Mouse (Mus musculus) intestine, embryonic 16.5 days (tissue): Measurements from ENCODE around the gene Ccm2. TPM values are rescaled to one million over a fixed set of nuclear protein-coding genes. Genes with fewer than 3 reads are reported as not detected.

Source experiments
- ATAC-seq: fragments of 200-750 bp; cut with Nextera tagmentation; 2 replicates; pipeline ENCODE4 v1.8.0; 2017; ENCODE audit warnings: moderate TSS enrichment, moderate library complexity
- H3K27ac ChIP-seq: fragments of 300-500 bp; sonication (generic); 2 replicates; pipeline ENCODE4 v1.5.1; 2014; ENCODE audit warnings: mild to moderate bottlenecking, low read length
- H3K27me3 ChIP-seq: fragments of 300-500 bp; sonication (generic); replicated peaks from 2 replicates; pipeline ENCODE4 v1.6.1; 2014; ENCODE audit warnings: low read length, control low read depth, mixed read lengths; ENCODE audit not compliant: control insufficient read depth, insufficient read depth
- H3K36me3 ChIP-seq: fragments of 300-500 bp; sonication (generic); 2 replicates; pipeline ENCODE4 v1.6.1; 2014; ENCODE audit warnings: low read length, control low read depth; ENCODE audit not compliant: control insufficient read depth, insufficient read depth
- H3K4me1 ChIP-seq: fragments of 300-500 bp; sonication (generic); 2 replicates; pipeline ENCODE4 v1.6.1; 2014; ENCODE audit warnings: low read length, control low read depth, mixed read lengths; ENCODE audit not compliant: control insufficient read depth, insufficient read depth
- H3K4me2 ChIP-seq: fragments of 300-500 bp; sonication (generic); 2 replicates; pipeline ENCODE4 v1.6.1; 2014; ENCODE audit warnings: low read depth, low read length, control low read depth
- H3K4me3 ChIP-seq: fragments of 300-500 bp; sonication (generic); 2 replicates; pipeline ENCODE4 v1.5.1; 2014; ENCODE audit warnings: mild to moderate bottlenecking, low read length
- H3K9ac ChIP-seq: fragments of 300-500 bp; sonication (generic); 2 replicates; pipeline ENCODE4 v1.6.1; 2014; ENCODE audit warnings: low read depth, low read length
- H3K9me3 ChIP-seq: fragments of 300-500 bp; sonication (generic); 2 replicates; pipeline ENCODE4 v1.6.1; 2016; ENCODE audit warnings: low read length, control low read depth; ENCODE audit not compliant: control insufficient read depth
- WGBS: fragments of 180-500 bp; shearing (Covaris S2); extraction: QIAGEN DNeasy Blood & Tissue Kit; methylation state at CpG from one replicate; pipeline ENCODE4 v1.1.7; 2014; 5-methylcytosine and 5-hydroxymethylcytosine counted together
- polyA plus RNA-seq: library from polyadenylated mRNA; unstranded; fragments of >200 nt; fragmentation: Nextera tagmentation; extraction: Ambion mirVana; gene quantifications from 2 replicates; pipeline ENCODE4 v1.2.1, GENCODE M21; 2015

The Ccm2 gene
- polyA plus RNA-seq, 1 experiment from 2014 or later, result 69.9 TPM

DNA sequence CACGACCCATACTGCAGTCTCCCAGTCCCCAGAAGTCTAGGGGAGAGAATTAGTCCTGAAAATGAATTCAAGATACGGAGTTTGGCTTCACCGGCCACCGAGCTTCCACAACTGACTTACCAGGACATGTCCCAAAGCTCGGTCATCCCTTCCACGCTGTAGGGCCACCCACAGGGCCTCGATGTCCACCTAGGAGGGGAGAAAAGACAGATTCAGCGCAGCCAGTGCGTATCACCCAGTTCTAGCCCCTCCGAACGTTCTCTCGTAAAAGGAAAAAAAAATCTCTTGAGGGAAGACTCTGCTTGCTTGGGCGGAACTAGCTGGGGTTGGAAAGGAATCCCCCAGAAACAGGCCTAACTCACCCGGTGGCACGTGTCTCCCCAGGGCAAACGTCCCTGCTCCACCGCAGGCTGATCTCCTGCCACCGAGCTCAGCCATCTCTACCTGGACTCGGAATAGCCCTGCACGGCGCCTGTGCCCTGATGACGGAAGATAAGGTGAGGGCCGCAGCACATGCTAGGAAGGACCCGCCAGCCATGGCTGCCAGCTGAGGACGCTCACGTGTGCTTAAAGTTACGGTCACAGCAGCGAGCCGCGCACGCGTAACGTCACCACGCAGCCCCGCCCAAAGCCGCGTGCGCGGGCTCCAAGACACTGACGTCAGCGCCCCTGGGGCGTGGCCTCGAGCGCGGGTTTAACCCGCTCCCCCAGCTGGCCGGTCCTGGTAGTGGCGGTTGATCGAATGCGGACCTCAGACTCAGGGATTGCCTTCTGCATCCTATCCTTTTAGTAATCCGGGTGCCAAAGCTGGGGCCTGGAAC lies 18.3 kb upstream of the Ccm2 start:
- Histone ChIP-seq H3K4me1 (peaks cover 4% of the 10 kb centered on the region; the same call in 1 of the 2 replicates), H3K27me3 (no peaks in the 10 kb centered on the region), H3K9ac (peak overlapping the region; percentile 87), H3K36me3 (peaks cover 16% of the 10 kb centered on the region), H3K4me2 (peak overlapping the region; percentile 63), H3K4me3 (peak overlapping the region; percentile 65), H3K27ac (peak overlapping the region; percentile 81), H3K9me3 (no peaks in the 10 kb centered on the region)
- WGBS, result under 1% methylated on average over 51 of the region's 51 CpGs
- ATAC-seq, result peak; percentile 92

DNA sequence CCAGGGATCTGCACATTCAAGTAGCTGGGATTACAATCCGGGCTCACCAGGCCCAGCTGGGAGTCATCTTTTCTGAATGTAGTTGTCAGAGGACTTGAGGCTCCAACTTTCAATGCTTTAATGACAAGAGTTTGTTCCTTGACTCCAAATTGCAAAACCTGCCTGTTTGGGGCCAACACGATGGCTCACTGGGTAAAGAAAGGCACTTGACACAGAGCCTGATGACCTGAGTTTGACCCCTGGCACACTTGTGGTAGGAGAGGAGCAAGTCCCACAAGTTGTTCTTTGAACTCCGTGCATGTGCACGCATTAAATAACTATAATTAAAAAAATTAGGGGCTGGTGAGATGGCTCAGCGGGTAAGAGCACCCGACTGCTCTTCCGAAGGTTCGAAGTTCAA lies 16.7 kb upstream of the Ccm2 start:
- Histone ChIP-seq H3K4me1 (peaks cover 4% of the 10 kb centered on the region; the same call in 1 of the 2 replicates), H3K4me2 (no peak overlapping the region), H3K36me3 (peaks cover 10% of the 10 kb centered on the region), H3K4me3 (no peak overlapping the region), H3K9me3 (no peaks in the 10 kb centered on the region), H3K27me3 (no peaks in the 10 kb centered on the region), H3K27ac (no peak overlapping the region), H3K9ac (no peak overlapping the region)
- 90% methylated on average over 8 of the region's 8 CpGs for WGBS
- ATAC-seq, result no peak

DNA sequence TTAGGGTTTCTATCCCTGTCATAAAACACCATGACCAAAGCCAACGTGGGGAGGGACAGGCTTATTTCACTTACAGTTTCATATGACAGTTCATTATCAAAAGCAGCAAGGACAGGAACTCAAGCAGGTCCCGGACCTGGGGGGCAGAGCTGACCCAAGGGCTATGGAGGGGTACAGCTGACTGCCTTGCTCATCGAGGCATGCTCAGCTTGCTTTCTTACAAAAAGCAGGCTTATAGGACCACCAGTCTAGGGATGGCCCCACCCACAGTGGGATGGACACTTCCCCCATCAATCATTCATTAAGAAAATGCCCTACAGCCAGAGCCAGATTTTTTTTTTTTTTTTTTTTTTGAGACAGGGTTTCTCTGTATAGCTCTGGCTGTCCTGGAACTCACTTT lies 15.9 kb upstream of the Ccm2 start:
- 91% methylated on average over 3 of the region's 3 CpGs for WGBS
- no peak for ATAC-seq
- Histone ChIP-seq H3K4me1 (peaks cover 4% of the 10 kb centered on the region; the same call in 1 of the 2 replicates), H3K4me3 (no peak overlapping the region), H3K36me3 (peaks cover 6% of the 10 kb centered on the region), H3K27me3 (no peaks in the 10 kb centered on the region), H3K4me2 (no peak overlapping the region), H3K27ac (no peak overlapping the region), H3K9ac (no peak overlapping the region), H3K9me3 (no peaks in the 10 kb centered on the region)

DNA sequence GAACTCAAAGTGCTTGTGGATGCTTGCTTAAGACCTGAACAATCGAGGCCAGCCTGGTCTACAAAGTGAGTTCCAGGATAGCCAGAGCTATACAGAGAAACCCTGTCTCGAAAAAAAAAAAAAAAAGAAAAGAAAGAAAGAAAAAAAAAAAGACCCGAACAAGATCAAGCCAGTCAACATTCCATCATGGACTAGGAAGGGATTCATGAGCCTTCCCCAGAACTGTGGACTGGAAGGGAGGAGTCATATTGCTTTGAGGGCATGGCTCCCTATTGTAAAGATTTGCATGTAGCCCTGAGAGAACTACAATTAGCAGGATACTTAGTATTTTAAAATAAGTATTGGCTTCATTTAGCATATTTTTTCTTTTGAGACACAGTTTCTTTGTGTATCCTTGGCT lies 2.0 kb upstream of the Ccm2 start:
- Histone ChIP-seq H3K4me3 (no peak overlapping the region), H3K9ac (no peak overlapping the region), H3K9me3 (no peaks in the 10 kb centered on the region), H3K27ac (no peak overlapping the region), H3K36me3 (no peaks in the 10 kb centered on the region), H3K27me3 (no peaks in the 10 kb centered on the region), H3K4me1 (peaks cover 11% of the 10 kb centered on the region), H3K4me2 (no peak overlapping the region)
- no peak for ATAC-seq
- 82% methylated on average over 3 of the region's 3 CpGs for WGBS

DNA sequence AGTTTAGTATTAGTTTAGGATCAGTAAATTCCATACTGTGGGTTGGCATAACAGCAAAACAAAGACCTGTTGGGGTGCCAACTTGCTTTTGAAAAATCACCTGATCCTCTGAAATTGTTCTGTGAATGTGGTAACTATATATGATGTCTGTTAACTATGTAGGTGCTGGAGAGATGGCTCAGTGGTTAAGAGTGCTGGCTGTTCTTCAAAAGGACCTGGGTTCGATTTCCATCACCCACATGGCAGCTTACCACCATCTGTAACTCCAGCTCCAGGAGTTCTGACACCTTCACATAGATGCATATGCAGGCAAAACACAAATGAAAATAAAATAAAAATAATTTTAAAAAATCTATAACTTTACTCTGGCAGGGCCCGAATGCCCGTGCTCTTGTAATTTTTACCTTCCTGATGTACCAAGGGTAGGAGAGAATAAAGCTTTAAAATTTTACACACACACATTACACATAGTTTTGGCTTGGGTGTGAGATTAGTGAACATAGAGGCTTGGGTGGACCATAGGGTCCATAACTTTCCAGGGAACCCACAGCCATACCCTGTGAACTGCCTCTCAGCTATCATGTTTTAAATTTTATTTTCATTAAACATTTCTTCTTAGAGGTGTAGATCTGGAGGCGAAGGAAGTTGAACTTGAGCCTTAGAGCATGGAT lies 1.4 kb upstream of the Ccm2 start:
- no peak for ATAC-seq
- Histone ChIP-seq H3K27me3 (no peaks in the 10 kb centered on the region), H3K9ac (peak overlapping the region; percentile 83; the same call in 1 of the 2 replicates), H3K4me1 (peaks cover 11% of the 10 kb centered on the region), H3K4me3 (no peak overlapping the region), H3K9me3 (no peaks in the 10 kb centered on the region), H3K27ac (peak overlapping the region; percentile 98), H3K36me3 (no peaks in the 10 kb centered on the region), H3K4me2 (peak overlapping the region; percentile 65; the same call in 1 of the 2 replicates)
- WGBS, result 97% methylated on average over 4 of the region's 4 CpGs

DNA sequence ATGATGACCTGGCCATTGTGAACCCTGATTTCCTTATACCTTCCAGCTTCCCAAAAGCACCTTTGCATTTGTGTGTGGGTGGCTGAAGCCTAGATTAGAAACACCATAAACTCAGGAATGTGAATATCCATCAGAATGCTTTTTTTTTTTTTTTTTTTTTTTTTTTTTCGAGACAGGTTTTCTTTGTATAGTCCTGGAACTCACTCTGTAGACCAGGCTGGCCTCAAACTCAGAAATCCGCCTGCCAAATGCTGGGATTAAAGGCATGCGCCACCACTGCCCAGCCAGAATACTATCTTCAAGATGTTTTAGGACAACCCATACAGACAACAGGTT lies 862 bp upstream of the Ccm2 start:
- 23% methylated on average over 3 of the region's 3 CpGs for WGBS
- no peaks in the 10 kb centered on the region for H3K27me3 ChIP-seq
- H3K4me2 ChIP-seq, result peak overlapping the region; percentile 65
- H3K9ac ChIP-seq, result peak overlapping the region; percentile 83
- peak overlapping the region; percentile 74 for H3K4me3 ChIP-seq
- ATAC-seq, result peak; percentile 21
- peaks cover 11% of the 10 kb centered on the region for H3K4me1 ChIP-seq
- H3K27ac ChIP-seq, result peak overlapping the region; percentile 98
- no peaks in the 10 kb centered on the region for H3K36me3 ChIP-seq
- H3K9me3 ChIP-seq, result no peaks in the 10 kb centered on the region

DNA sequence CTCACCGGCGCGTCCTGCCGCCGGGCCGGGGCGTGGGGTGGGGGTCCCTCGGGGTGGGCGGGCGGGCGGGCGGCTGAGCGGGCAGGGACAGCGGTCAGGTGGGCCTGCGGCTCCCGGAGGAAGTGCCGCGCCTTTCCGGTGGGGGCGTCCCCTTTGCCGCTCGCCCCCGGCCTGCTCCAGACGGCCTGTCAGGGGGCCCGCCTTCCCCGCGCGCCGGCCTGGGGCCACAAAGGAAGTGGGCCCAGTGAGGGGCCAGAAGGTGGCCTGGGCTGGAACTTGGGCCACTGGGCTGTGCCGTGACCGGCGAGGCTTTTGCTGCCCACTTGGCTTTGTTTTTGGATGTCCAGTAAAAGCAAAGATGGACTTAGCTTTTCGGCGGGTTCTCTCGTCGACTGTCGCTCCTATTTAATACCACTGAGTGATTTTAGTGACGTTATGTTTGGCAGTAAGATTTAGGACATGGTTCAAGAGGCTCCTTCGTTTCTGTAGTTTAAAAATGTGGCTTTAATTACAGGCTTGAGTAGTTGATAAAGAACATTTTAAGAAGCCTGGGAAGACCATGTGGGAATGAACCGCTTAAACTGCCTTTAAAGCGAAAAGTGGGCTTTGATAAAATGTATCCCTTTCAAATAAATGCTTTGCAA lies 472 bp downstream of the Ccm2 start:
- peak overlapping the region; percentile 74 for H3K4me3 ChIP-seq
- WGBS, result under 1% methylated on average over 34 of the region's 41 CpGs
- ATAC-seq, result peak; percentile 71
- H3K4me1 ChIP-seq, result peaks cover 11% of the 10 kb centered on the region
- peak overlapping the region; percentile 83 for H3K9ac ChIP-seq
- H3K4me2 ChIP-seq, result peak overlapping the region; percentile 58
- H3K27ac ChIP-seq, result peak overlapping the region; percentile 98
- no peaks in the 10 kb centered on the region for H3K9me3 ChIP-seq
- peaks cover 3% of the 10 kb centered on the region; the same call in 1 of the 2 replicates for H3K36me3 ChIP-seq
- H3K27me3 ChIP-seq, result no peaks in the 10 kb centered on the region

DNA sequence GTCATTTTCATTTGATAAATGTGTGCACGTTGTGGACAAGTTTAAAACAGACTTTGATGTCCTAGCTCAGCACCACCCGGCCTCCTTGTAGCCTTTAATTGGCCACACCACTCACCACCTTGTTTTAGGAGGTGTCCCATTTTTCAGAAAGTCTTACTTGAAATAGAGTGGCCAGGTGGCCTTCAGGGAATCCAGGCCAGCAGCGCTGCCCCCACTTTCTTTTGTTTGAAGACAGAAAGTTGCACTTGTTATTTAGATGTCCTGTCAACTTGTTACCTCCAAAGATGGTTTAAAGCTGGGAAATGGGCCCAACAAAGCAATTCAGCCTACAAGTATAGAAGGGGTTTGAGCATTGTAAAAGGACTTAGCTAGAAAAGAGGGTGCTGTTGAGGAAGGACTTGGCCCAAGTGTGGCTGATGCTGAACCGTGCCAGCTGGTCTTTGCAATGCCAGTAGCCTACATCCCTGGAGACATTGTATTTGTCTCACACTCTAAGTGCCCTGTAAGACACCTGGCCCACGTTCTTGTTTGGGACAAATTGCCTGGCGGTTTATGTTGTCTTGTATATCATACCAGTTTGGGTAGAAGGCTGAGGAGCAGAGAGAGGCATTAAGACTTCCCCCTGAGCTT lies 1.1 kb downstream of the Ccm2 start:
- WGBS, result 28% methylated on average over 6 of the region's 6 CpGs
- H3K4me1 ChIP-seq, result peaks cover 11% of the 10 kb centered on the region
- peak overlapping the region; percentile 58 for H3K4me2 ChIP-seq
- H3K27me3 ChIP-seq, result no peaks in the 10 kb centered on the region
- no peak for ATAC-seq
- H3K27ac ChIP-seq, result peak overlapping the region; percentile 98; the same call in 1 of the 2 replicates
- H3K36me3 ChIP-seq, result peaks cover 3% of the 10 kb centered on the region; the same call in 1 of the 2 replicates
- H3K9me3 ChIP-seq, result no peaks in the 10 kb centered on the region
- H3K4me3 ChIP-seq, result peak overlapping the region; percentile 74
- peak overlapping the region; percentile 83 for H3K9ac ChIP-seq

DNA sequence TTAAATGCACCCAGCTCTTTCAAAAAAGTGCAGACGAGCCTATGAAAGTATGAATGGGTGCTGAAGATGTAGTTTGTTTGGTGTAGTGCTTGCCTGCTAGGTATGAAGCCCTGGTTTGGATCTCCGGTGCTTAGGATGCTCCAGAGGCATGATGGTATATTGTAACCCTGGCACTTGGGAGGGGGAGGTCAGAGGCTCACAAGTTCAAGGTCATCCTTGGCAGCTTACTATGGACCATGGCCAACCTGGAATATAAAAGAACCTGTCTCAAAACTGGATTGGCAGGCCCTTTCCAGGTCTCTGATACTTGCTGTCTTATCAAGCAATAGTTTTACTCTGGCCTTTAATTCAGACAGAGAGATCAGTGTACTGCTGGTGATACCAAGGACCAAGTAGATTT lies 3.1 kb downstream of the Ccm2 start:
- Histone ChIP-seq H3K27me3 (no peaks in the 10 kb centered on the region), H3K4me2 (no peak overlapping the region), H3K36me3 (peaks cover 3% of the 10 kb centered on the region; the same call in 1 of the 2 replicates), H3K27ac (no peak overlapping the region), H3K4me3 (no peak overlapping the region), H3K4me1 (peaks cover 11% of the 10 kb centered on the region), H3K9ac (no peak overlapping the region), H3K9me3 (no peaks in the 10 kb centered on the region)
- no peak for ATAC-seq
- WGBS, result 92% methylated on average over 2 of the region's 2 CpGs
